Mouse (Mus musculus) fat pad, adult 2 months (tissue): ENCODE results near the gene Prr7.
A peak's percentile ranks its signal among the peaks of the same experiment; 100 is the strongest.

ENCODE experiments used
- DNase-seq: peaks from one replicate; pipeline ENCODE4 v3.0.0-alpha.2; 2011; ENCODE audit warnings: low read depth, low spot score; ENCODE audit errors: extremely low read depth

The Prr7 gene

DNA sequence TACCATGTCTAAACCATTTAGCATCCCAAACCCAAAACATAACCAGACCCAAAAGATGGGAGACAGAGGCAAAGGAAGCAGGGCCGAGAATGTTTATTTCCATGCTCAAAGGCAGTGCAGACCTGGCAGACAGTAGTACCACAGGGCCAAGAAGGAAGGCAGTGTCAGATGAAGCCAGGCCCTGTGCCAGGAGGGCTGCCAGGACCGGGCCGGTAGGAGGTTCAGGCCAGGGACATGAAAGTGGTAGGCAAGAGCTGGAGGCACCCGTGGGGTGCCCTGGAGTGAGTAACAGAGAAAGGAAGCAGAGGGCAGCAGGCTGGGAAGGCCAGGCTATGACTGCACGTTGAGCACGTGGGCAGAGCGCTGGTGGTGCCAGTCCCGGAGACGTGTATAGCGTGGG lies 42.6 kb downstream of the Prr7 start:
- DNase-seq: no peak

- no peak for DNase-seq
Measured at GRCm38 (mm10) chr13:55507877-55508276, 43.8 kb downstream of the Prr7 start.

GRCm38 (mm10) chr13:55508531-55508930 lies 44.5 kb downstream of the Prr7 start:
- no peak for DNase-seq

DNA sequence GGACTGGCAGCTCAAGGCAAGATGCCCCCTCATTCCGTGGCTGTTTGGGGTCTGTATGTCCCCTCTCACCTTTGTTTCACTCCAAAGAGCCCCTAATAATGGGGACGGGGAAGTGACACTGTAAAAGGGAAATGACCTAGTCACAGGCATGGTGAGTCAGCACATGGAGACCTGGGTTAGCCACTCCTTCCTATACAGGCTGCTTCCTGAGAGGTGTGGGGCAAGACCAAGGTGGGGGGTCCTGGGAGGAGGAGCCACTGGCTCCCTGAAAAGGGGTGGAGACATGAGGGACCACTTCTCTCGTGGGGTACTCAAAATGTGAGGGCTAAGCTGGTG lies 46.2 kb downstream of the Prr7 start:
- no peak for DNase-seq

DNA sequence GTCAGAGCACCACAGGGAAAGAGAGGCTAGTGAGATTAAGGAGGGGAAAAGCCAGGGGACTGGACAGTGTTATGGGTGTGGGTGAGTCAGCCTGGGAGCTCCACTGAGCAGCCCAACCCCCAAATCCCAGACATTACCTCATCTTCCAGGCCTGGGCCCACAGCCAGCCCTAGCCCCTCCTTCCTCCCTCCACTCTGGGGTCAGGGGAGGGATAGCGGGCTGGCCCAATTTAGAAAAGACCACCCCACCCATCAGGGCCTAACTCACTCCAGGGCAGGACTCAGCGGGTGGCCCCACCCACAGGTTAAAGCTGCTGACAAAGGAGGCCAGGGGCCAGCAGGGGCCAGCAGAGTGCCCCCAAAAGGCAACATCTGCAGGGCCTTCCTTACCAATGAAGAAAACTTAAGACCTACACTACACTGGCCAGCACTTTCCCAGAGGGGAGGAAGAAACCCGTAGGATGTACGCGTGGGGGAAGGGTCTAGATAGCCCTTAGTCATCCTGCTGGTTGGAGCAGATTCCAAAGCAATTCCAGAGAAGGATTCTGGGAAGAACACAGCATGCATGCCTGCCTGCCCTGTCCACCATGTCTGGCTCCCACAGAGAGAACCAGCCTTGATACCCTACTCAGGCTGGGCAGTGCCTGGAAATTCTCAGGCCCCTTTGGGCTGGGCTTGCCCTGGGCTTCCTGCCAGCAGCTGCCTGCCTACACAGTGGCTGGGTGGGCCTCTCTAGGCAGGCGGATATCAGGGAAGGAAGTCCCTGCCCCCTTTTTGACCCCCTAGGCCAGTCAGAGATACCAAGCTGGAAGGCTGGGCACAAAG lies 46.8 kb downstream of the Prr7 start:
- DNase-seq: no peak

- no peak for DNase-seq
Measured at GRCm38 (mm10) chr13:55511492-55511861, 47.4 kb downstream of the Prr7 start.

- no peak for DNase-seq
Measured at GRCm38 (mm10) chr13:55512379-55513031, 48.4 kb downstream of the Prr7 start.

GRCm38 (mm10) chr13:55513111-55513748 lies 49.2 kb downstream of the Prr7 start, which contains the start of gene Pdlim7:
Gene Pdlim7 (minus strand): TSS chr13:55513676.
- DNase-seq: no peak

GRCm38 (mm10) chr13:55513828-55514227 lies 49.8 kb downstream of the Prr7 start:
- no peak for DNase-seq

DNA sequence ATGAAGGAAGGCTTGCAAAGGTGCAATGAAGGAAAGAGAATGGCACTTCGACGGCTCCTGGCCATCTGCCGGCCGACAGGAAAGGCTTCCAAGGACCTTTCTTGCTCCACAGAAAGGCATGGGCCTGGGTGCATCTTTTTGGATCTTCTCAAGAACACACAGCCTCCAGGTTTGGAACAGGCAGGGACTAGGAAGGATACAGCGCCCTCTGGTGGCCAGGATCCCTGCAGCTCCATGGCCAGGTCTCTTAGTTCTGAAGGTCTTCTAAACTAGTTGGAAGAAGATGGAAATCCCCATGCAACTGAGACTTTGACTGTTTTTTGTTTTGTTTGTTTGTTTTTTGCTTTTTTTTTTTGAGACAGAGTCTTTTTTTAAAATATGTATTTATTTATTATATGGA lies 52.9 kb downstream of the Prr7 start:
- no peak for DNase-seq

DNA sequence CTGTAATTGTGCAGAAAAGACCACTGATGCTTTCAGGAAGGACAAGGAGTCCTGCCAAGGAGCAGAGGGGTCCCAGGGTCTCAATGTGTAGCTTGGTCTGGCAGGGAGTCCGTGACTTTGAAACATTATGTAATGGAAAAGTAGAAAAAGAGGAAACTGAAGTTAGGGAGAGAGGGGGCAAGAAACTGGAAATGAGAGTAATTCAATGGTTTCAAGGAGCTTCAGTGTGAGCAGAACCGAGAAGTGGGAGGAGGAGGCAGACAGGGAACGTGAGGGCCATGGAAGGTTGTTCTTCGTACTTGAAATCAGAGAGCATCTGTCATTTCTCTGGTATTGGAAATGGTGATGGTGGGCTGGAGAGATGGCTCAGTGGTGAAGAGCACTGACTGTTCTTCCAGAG lies 55.5 kb downstream of the Prr7 start:
- no peak for DNase-seq

DNA sequence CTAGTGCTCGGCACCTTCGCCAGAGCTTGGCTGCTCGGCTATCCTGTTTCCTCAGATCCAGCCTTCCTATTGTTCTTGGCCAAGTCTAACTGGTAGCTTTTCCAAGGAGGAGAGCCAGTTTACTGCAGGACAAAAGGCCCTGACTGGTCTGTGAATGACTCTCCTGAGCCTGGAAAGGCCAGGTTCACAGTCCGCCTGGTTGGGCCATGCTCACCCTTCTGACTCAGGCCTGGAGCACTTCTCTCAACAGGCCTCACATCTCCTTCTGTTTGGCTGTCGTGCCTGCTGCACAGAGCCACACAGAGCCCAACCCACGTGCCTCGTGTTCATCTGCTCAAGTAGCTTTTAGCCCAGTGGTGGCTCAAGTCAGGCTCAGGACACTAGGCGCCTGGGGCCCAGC lies 58.7 kb downstream of the Prr7 start:
- peak; percentile 43 for DNase-seq
